Mouse (Mus musculus) kidney, postnatal 10 days (tissue): Measurements from ENCODE around the gene Snrnp35.
"Not testable (repeated sequence)": the region's sequence is repeated elsewhere in the genome, so short reads cannot be mapped to it uniquely, and the experiment has no call there.

Experiments
- DNase-seq: peaks from one replicate; pipeline ENCODE4 v3.0.0; 2021; ENCODE audit warnings: mixed read lengths

The Snrnp35 gene

DNA sequence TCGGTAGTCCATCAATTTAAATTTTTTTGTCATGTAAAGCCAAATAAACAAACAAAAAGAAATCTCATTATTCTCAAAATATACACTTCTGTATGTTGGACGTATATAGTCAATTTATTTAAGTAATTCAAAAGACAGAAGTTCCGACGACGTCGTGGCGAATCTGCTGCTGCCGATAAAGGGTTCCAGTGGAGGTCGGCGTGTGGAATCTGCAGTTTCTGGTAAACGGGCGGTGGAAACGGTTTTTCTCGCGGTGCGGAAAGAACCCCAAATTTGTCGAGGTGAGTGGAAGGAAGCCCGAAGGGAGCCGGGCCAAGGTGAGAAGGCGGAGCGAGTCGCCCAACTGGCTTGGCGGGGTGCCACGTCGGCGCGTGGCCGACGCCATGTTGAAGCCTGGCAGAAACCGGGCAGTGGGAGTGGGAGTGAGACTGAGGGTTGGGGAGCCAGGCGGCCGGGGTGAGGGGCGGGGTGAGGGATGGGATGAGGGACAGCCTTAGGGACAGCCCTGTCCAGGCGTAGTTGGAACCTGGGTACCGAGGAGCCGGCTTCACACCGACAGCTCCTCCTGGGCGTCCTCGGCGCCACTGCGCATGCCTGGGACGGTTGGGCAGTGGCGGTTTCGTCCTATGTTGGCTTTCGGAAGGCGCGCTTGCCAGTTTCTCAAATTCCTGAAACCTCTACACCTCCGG, at the start of gene Snrnp35:
TSS of gene Snrnp35 (plus strand) at position 169 of the 689 bp plus-strand sequence.
- DNase-seq: peak; percentile 94

DNA sequence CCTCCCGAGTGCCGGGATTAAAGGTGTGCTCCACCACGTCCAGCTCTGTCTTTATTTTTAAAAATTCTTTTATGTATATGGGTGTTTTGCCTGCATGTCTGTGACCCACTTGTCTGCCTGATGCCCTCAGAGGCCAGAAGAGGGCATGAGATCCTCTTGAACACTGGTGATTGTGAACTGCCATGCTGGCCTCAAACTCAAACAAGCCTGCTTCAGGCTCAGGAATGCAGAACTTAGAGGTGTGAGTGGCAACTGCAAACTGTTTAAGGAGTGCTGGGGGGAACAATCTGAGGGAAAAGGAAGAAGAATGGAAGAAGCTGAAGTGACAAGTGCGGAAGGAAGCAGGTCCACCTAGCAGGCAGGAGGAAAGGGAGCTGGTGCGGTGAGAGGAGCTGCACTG, 44.7 kb upstream of the Snrnp35 start:
- DNase-seq: peak; percentile 50

DNA sequence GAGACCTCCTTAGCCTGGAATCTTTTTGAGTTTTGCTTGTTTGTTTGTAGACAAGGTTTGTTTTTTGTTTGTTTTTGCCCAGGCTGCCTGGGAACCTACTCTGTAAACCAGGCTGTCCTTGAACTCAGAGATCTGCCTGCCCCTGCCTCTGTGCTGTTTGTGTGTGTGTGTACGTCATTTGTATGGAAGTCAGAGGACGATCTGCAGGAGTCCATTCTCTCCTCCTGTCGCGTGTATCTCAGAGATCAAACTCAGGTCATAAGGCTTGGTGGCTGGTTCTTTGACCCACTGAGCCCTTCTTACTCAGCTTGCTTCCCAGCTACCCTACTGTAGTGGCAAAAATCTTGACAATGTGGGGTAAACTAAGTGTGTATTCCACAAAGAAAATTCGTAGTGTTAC, 44.2 kb upstream of the Snrnp35 start:
- DNase-seq: no peak

DNA sequence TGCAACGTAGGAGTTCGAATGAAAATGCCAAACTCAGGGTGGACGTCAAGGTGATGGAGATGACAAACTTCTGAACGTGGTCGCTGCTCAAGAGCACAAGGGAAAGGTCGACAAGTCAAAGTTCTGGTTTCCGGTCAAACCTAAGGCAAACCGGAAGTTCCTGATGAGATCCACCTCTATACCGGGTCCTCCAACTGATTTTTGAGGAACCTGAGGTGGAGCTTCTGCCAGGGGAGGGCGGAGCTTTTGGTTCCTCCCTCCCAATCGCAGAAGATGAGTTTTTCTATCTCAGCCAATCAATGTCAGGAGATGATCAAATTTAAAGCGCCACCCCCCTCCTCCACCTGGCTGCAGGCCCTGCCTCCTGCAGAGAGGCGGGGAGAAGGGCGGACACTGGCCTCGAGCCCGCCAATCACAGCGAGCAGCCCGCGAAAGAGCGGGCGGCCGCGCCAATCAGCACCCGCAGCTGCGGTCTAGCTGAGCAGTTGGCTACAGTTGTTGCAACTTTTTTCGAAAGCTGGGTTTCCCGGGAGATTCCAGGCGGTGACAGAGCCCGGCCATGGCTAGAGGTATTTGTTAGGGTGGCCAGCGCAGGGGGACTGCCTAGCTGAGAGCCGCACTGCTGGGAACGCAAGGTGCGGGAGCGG, 43.4 kb upstream of the Snrnp35 start, which contains the start of gene Kmt5a:
TSS of gene Kmt5a (plus strand) at position 484 of the 647 bp plus-strand sequence.
- peak; percentile 96 for DNase-seq

DNA sequence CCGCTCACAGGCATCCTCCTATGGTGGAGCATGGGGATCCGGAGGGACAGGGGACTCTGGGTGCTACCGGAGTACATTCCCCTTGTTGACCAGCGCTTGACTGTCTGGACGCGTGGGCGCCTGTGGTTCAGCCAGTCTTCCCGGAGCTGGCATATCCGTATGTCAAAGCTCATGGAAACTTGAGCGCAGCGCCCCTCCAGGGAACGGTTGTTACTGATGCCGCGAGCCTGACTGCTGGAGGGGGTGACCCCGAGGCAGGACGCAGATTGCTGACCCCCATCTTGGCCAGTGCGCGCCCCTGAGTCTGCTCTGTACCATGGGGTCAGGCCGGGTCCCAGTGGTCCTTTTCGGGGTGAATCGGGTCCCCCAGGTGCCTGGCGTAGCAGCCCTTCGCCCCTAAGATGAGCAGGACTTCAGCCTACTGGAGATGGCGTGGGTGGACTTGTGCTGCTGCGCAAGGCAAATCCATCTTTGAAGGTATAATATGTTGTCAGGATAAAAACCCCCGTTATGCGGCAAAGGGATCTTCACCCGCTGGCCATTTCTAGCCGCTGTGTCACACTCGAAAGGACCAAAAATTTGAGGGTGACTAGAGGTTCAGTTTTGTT, 42.7 kb upstream of the Snrnp35 start:
- DNase-seq: peak; percentile 74

DNA sequence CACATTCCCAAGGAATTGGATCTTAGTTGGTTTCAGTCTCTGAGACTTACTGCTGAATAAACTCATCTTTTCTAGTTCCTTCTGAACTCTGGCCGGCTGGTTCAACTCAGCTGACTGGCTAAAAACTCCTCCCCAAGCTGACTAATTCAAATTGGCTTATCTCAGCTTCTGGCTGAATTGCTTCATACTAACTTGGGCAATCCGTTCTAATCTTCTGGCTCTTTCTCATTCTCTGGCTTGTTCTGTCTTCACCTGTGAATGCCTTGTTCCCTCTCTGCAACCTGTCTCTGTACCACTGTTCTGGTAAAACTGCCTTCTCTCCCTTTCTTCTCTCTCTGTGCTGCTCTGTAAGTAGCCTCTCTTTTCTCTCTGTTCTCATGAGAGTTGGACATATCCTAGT, 40.3 kb upstream of the Snrnp35 start:
- no peak for DNase-seq

DNA sequence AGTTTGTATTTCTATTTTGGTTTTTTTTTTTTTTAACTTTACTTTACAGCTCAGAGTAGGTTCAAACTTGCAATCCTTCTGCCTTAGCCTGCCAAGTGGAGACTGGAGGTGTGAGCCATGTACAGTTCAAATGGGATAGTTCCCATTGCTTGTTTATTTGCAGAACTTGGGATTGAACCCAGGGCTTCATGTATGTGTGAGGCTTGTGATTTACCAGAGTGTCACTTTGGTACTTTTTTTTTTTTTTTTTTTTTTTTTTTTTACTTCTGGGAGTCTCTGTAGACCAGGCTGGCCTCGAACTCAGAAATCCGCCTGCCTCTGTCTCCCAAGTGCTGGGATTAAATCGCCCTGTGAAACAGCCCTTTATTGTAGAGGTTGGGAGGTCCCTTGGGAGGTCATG, 38.7 kb upstream of the Snrnp35 start:
- DNase-seq: no peak

DNA sequence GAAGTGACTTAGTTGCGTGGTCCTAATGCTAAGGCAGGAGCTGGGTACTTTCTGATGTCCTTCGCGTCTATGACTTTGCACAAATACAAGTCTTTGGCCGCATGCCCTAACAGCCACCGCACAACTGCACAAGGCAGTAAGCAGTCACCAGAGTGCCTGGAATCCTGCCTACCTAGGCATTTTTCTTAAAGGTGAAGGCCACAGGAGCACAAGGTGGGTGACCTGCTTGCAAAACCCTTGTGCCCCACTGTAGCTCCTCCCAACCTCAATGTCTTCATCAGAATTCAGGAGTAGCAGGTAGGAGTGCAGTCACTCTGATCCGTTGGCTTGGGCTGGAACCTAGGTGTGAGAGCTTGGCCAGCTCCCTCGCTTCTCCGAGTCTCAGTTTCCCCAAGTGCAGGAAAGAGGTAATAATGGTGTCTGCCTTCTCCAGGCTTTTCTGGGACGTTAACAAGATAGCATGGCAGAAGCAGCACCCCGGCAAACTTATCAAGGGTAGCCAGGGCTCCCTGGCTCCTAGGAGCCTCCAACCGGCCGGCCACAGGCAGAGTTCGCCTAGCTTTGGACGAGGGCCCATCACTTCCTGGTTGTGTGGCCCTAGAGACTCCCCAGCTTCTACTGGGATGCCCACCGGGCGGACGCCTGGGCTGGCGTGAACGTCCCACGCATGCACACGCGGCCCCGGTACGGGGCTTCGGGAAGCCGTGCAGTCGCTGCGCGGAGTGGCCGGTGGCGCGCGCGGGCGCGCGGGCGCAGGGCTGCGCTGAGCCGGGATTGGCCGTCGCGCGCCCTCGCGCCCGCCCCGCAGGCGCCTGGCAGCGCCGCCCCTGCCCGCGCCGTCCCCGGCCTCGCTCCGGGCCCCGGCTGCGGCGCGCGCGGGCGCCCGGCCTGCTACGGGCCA, 38.0 kb upstream of the Snrnp35 start:
- peak; percentile 87 for DNase-seq

DNA sequence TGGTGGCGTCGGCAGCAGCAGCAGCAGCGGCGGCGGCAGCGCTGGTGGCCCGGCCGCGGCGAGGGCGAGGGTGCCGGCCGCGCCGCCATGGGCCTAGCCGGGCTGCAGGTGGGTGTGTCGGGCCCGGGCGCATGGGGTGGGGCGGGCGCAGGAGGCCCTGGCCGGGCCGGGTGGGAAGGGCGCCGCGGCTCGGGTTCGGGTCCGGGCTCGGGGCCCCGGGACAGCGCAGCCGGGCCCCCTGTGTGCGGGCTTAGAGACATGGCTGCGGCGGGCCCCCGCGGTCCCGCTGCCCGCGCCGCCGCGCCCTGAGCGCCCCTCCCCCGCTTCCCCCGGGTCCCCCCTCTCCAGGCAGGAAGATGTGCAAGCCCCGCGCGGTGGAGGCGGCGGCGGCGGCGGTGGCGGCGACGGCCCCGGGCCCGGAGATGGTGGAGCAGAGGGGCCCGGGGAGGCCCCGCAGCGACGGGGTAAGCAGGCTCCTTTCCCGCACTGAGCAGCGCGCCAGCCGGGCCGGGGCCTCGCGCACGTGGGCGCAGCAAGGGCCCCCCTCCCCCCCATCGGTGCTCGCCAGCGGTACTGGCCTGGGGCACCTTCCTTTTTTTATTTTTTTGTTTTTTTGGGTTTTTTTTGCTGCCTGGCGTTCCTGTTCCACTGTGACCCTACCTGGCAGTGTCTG, 37.2 kb upstream of the Snrnp35 start:
- peak; percentile 71 for DNase-seq

DNA sequence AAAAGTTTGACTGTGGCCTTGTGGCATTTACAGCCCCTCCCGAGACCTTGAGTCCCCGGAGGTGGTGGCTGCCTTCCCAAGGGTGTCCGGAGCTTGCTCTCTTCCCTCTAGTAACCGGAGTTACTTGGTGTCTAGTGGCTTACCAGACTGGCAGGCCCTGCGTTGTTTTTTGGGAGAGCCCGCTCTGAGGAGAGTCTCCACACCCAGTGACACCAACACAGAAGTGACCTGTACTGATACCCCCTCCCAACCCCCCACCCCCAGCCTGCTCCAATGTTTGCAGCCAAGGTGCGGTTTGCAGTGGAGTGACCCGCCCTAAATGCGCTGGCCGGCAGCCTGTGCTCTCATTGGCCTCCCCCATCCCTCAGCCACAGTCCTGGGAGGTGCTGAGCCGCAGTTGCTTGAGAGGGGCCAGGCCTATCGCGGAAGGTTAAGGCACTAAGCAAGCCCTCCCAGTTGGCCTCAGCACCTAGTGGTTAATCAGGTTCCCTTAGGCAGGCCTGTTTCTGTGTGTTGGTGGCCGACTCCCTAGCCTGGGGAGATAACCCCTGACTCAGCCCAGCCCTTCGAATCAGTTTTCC, 36.5 kb upstream of the Snrnp35 start:
- DNase-seq: peak; percentile 76

DNA sequence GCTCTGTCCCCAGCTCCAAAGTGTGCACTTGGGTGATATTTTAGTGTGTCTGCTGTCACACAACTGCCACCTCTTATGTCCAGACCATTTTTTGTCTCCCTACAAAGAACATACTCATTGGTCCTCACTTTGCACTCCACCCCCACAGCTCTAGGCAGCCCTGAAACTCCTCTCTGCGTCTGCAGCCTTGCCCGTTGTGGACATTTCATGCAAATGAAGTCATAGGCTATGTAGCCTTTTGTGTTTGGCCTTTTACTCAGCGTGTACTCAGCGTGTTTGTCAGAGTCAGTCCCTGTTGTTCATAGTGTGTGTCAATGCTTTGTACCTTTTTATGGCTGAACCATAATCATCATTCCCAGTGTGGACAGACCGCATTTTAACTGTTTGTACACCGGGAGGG, 33.4 kb upstream of the Snrnp35 start:
- DNase-seq: no peak

DNA sequence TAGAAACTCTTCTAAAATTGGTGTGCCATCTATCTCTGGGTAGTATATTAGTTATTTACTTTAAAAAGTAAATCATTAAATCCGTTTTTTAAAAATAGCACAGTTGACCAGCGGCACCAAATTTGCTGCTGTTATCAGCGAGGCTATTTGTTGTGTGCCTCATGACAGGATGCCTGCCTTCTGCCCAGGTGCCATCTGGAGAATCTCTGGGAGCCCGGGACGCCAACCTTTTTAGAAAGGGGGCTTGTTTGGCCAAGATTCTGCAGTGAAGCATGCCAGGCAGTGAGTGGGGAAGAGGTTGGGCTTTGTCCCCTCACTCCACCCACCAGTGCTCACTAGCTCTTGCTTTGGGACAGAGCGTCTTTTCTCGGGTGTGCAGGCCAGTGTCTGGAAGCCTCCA, 32.9 kb upstream of the Snrnp35 start:
- DNase-seq: no peak

DNA sequence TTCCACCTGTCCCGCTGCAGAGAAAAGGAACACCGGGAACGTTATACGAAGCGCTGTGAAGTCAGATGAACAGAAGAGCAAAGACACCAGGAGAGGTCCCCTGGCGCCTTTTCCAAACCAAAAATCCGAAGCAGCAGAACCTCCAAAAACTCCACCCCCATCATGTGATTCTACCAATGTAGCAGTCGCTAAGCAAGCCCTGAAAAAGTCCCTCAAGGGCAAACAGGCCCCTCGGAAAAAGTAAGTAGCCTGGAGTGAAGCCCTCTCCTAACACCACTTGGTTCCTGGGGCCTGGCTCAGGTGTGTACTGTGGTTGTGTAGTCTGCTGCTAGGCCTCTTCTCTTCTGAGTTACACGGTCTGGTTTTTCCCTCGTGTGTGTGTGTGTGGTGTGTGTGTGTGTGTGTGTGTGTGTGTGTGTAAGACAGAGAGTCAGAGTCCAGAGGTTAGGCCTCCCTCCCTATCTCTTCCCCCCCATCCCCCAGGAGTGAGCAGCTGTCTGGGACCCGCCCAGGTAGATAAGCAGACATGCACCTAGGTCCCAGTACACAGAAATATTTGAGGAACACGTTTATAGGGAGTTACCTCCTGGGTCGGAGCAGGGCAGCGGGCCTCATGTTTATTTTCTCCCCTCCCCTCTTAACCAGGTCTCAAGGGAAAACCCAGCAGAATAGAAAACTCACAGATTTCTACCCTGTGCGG, 32.1 kb upstream of the Snrnp35 start:
- DNase-seq: no peak

DNA sequence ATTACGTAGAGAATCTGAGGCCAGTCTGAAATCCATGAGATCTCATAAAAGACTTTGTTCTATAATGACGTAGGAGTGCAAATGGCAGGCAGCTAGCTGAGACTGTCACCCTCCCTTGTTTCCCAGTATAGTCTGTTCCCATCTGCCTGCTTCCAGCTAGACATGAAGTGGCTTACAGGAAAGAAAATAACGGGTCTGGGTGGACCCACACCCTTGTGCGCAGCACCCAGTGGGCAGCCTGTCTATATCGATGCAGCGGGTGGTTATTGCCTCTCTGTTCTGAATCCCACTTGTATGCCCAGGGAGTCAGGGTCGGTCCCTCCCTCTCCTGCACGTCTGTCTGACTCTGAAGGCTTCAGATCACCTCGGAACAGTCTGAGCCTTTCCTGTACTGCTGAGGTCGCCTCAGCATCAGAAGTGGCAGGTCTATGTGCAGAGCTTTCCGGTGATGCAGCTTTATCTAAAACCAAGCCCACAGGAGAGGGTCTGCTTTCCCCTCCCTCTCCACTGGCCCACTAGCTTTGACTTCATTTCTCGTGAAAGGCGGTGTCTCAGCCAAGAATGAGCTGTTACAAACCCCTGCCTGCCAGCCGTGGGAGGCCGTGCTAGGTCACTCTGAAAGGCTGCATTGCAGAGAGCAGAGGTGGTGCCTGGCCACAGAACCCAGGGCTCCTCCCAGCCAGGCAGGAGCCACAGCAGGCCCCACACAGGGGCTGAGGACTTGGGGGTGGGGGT, 30.3 kb upstream of the Snrnp35 start:
- DNase-seq: peak; percentile 49

DNA sequence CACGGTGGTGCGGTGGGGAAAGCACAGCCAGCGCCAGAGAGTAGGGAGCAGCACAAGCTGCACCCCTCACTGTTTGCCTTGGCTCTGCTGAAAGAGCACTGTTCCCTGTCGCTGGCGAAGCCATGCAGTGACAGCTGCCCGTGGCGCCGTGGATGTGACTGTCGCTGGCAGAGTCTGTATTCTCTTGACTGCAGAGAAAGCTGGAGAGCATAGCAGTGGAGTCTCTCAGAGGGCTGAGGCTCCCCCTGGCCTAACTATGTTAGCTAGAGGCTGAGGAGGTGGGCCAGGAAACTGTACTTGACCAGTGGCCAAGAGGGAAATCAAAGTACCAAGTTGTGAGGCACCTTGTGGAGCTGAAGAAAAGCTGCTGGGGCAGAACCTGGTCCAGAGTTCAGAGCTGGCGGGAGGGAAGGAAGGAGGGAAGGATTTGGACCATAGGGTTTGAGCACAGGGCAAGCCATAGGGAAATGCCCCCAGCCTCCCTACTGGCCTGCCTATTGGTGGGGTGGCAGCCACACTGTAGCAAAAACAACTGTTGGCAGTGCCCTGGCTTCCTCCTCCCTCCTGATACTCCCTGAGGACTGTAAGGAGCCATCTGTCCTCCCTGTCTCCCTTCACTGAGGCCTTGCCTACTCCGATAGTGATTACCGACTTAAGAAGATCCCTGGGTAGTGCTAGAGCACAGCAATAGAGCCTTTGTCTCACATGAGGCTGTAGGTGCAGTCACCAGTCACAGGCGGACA, 29.4 kb upstream of the Snrnp35 start:
- DNase-seq: peak; percentile 63

DNA sequence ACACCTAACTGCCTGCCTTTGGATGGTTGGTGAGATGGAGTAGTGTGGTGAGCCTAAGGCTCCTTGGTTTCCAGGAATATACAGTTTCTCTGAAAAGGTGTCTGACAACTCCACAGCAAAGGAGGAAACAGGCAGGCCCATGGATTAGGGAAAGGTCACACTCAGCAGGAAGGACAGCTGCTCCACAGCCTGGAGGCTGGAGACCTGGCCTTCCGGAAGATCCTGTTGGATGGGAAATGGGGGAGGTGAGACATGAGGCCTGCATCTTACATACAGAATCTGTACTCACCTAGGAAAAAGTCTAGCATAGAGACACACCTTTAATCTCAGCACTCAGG, 28.9 kb upstream of the Snrnp35 start:
- DNase-seq: no peak

DNA sequence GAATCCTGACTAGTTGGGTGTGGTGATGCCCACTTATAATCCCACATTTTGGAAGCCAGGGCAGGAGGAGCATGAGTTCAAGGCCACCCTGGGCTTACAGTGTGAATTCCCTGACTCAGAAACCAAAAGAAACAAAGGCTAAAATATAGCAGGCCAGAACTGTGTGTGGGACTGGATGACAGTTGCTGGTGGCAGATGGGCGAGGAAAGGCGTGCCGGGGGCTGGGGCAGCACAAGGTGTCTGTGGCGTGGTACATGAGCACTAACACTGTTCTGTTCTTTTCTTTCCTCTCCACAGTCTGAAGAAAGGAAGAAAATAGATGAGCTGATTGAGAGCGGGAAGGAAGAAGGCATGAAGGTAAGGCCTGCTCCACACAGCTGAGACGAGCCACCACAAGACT, 26.2 kb upstream of the Snrnp35 start:
- DNase-seq: no peak

DNA sequence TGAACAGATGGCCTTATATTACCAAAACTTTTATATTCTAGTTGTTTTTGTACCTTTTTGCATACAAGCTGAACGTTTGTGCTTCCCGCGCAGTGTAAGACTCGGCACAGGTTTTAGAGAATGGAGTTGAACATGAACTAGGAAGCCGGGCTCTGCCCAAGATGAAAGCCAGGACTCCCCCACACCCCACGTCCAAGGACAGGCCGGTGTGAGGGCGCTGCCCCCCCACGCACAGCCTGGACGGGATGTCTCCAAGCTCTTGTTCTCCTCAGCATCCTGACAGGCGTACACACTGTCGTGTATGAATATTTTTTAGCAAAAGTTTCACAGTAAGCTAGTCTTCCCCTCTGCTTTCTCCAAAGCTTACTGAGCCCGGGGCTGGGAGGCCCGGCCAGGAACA, 22.0 kb upstream of the Snrnp35 start:
- DNase-seq: not testable (repeated sequence)

DNA sequence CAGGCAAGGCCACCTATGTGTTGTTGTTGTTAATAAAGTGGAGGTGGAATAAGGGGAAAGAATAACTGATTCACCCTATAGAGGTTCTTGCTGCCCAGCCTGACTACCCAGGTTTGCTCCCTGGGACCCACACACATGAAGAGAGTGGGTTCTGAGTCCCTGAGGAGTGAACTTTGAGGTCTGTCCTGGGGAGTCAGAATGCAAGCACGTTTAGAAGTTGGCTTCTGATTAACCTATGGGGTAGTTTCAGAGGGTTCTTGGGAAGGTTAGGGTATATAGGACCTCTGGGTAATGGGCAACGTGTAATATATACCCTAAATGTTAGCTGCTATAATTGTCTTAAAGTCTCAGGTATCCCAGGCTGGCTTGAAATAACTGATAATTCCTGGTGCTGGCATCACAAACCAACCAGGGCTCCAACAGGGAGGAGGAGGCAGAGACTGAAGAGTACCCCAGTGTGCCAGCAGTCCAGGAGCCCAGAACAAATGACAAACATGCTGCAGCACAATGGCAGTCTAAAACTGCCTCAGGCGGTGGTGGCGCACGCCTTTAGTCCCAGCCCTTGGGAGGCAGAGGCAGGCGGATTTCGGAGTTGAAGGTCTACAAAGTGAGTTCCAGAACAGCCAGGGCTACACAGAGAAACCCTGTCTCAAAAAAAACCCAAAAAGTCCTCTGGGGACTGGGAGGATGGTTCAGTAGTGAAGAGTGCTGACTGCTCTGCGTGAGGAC, 20.5 kb upstream of the Snrnp35 start:
- DNase-seq: no peak
